Mouse (Mus musculus): ENCODE data around the gene Mast4.

The Mast4 gene

DNA sequence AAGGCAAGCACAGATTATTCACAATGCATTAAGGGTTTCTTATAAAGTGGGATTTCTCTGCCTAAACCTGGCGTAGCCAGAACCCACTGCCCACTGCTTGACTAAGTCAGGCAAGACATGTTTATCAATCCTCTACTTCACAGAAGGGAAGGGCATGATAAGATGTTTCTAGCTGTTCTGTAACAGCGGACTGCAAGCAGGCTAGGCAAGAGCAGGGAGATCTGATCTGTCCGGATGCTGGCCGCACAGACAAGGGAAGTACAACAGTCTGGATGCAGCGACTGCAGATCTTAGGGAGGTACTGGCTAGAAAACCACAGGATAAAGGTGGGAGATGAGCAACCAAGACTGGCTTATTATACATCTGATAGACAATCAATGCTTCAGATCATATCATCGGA, 519.1 kb downstream of the Mast4 start:
- no peak for DNase-seq (ENCODE audit: low read depth, low spot score)

DNA sequence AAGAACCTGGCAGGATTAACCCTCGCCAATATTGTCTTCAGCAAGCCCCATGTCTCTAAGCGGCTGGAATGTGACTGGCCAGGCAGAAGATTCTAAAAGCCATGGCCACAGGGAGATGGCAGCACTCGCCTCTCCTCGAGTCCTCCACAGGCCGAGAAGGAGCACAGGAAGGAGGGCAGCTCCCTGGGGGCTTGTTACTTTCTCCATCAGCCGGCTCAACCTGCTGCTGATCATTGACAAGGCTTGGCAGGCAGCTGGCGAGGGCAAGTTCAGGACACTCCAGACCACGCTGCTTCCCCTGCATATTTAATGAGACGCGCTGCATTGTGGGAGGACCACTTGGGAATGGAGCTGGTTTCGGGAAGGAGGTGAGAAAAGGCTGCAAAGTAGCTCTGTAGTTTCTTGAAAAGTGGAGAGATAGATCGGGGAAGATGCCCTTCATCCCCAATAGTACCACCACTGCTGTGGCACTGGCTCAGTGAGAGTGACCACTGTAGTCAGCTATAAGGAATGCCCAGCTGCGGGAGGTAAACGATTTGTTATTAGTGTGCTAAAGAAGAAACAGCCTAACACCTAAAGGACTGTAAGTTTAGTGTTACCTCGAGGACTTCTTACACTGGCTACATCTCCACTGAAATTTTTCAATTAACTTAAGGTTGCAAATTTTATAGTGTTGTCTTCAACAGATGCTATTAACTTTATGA, 523.0 kb downstream of the Mast4 start:
- DNase-seq (ENCODE audit: low read depth, low spot score) = no peak

DNA sequence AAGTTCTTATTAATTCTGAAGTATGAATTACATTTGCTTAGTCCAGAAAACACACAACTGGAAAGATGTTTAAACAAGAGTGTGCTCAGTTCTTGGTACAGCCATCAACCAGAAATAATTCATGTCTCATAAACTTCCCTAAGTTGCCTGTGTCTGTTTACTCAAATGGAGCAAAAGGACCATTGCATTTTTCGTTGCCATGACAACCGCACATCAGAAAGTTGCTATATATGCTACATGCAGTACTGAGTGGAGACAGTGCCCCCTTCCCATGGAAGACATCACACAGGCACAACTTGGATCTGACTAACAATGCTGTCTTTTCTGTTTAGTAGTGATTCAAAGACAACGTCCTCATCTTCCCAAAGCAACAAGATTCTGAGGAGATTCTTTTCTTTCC, 527.6 kb downstream of the Mast4 start:
- no peak for DNase-seq (ENCODE audit: low read depth, low spot score)

DNA sequence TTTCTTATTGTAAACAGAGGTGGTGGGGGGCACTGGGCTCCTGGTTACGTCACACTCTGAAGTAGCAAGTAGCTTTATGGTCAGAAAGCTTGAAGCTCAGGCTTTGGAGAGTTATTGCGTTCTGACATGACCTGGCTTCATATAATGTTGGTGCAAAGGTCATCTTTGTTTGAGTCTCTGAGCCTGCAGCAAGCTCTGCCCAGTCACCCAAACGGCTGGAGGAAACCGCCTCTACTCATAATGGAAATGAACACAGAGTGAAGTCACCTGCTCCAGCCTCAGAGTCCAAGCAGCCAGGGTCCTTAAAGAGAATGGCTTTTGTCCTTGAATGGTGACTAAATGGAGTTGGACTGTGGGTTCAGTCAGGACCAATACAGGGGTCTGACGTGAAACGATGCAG, 529.1 kb downstream of the Mast4 start:
- DNase-seq (ENCODE audit: low read depth, low spot score) = no peak

DNA sequence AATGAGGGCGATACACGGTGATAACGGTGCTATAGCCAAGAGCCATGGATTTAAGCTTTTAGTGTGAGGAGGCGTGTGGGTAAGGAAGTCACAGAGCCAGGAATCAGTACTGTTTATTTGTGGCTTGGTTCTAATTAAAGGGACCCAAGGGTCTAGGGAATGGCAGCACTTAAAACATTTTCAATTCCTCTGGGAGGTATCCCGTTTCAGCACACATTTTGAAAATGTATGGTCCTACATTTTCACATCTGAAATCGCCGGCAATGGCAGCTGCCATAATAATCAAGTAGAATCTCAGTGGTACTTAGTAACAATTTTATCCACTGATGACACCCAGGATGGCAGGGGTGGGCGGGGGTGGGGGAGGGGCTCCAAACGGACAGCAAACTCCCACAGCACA, 531.1 kb downstream of the Mast4 start:
- no peak for DNase-seq (ENCODE audit: low read depth, low spot score)

DNA sequence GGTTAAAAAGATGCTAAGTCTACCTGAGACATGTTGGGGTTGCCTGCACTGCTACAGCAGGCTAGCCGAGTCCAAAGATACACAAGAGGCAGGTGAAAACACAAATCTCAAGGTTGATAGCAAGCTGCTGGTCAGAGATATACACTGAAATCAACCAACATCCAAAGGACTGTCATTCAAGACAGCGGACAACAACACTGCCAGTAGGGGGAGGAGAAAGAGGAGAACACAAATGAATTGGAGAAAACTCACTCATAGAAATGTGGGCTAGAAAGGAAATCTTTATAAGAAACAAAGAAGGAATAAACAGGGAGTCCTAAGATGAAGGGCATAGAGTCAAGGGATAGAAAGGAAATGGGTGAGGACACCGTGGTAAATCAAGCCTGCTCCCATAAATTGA, 542.1 kb downstream of the Mast4 start:
- DNase-seq (ENCODE audit: low read depth, low spot score) = no peak

DNA sequence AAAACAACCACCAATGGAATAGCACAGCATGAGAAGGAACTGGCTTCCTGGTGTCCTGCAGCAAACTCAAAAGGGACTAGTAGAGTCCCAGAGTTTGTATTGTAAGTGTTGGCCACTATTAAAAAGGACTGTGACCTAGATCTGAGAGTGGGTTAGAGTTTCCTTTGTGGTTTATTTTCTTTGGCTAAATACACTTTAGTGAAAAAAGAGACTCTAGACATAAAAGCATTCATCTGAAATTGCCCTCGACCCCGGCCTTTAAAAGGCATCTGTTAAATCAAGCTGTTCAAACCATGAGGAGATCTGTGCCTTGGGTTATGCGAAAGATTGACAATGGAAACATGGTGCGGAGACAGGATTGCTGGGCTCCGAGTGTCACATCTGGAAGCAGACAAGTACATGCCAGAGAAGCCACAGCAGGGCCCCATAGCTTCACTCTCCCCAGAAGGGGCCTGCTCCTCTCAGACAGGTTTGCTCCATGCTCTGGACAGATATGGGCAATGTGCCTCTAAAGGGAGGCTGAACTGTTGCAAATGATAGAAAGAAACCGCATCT, 543.6 kb downstream of the Mast4 start:
- DNase-seq (ENCODE audit: low read depth, low spot score) = no peak

DNA sequence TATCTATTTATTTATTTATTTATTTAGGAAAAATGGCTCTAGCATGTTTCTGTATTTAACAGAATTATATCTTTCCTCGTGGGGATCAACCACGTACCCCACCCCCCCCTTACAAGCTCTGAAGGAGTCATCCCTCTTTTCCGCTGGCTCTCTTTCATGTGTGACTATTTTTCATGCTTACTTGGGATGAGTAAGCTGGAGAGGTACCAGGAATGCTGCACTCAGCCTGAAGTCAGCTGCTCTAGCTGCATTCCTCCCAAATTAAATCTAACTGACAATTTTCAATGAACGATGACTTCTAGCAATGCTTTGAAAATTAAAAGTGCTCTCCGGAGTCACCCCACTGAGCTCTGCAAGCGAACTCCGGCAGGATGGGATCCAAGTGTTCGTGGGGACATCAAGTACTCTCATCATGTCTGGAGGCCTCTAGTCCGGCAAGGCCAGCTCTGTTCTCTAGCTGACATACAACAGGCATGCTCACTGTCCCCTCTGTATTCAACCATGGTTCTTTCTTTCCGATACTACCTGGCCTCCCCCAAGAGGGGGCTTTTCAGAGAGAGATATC, 547.5 kb downstream of the Mast4 start:
- DNase-seq (ENCODE audit: low read depth, low spot score) = no peak

DNA sequence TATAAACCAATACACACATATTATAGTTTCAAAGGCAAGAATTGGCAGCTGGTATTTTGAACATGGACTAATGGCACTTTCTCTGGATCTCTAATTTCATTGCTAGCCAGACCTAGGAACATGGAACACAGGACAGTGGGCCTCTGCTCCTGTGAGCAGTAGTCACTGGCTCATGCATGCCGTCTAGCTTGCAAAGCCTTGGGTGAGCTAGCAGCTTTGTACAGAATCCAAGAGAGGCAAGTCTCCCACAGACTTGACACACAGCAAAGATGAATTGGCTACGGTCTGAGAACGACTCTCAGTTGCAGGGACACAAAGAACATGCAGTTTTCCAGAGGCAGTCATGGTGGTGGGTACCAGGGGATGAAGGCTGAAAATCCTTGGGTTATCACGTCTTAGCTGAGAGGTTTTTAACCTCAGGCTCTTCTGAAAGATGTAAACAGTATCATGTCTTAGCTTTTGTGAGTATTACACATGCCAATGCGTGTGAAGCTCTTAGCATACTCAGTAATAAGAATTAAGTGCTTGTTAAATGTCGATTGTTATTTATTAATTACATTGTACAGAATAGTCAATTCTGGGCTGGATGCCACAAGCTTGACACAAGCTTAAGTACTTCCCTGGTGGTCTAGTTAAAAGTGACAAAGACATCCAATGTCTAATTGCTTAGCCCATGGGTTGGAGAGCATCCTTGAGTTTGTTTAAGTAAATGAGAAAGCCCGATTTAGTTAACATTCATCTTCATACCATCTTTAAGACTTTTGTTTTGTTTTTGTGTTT, 550.6 kb downstream of the Mast4 start:
- no peak for DNase-seq (ENCODE audit: low read depth, low spot score)

DNA sequence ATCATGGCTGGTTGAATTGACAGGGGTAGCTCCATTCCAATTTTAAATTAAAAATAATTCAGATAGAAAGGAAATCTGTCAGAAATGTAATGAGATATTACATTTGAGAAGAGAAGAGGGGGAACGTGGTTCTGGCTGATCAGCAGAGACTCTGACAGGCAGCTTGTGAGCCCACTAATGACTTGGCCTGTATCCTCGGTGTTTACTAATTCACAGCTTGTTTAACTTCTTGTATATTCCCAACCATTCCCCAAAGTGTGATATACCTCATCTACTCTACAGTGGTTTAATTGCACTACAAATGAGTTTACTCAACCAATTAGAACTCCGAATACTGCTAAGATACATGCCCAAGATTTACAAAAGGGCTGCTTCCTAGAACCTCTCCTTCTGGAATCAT, 555.0 kb downstream of the Mast4 start:
- DNase-seq (ENCODE audit: low read depth, low spot score) = no peak

DNA sequence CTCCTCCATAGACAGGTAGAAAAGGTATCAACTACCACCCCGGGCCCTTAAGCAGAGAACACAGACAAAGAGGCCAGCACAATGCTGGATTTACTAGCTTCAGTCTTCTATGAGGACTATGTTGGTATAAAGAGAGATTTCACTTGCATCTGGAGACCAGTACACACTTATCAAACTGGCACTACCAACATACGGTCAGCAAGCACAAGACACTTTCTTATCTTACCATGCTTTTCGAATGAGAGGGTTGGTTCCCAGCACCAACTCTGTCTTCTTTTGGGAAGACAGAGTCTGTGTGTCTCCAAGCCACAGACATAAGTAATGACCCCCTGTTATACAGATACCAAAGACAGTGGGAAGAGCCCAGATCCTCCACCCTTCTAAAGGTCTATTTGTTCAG, 555.4 kb downstream of the Mast4 start:
- no peak for DNase-seq (ENCODE audit: low read depth, low spot score)

DNA sequence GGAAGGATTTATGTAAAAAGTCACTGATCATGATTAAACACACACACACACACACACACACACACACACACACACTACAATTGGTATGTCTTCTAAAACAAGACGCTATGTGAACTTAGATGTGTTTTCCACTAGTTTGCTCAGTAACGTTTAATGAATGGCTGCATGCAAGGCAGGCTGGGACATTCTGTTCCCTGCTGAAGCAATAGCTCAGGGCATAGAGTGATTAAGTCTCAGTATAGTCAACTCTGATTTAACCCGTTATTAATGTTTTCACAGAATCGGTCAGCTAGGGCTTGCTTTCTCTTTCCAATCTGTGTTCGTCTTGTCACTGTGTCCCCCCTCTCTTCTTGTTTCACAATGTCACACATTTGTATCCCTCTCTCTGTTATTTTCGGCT, 558.8 kb downstream of the Mast4 start:
- no peak for DNase-seq (ENCODE audit: low read depth, low spot score)

DNA sequence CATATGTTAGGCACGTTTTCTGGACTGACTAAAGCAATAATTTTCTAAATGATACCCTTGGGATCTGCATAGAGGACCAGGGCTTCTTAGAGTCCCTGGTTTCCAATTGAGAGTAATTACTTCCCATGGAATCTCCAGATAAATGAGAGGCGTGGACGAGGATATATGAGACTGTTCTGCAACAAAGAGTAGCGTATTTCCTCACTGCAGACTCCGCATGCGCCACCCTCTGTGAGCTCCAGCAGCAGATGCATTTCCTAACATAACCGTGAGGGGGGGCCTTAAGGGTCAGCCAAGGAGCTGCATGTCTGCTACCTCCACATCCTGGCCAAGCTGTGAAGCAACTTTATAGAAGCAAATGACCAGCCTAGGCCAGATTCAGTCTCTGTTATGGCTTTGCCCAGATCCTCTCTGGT, 559.5 kb downstream of the Mast4 start:
- no peak for DNase-seq (ENCODE audit: low read depth, low spot score)

DNA sequence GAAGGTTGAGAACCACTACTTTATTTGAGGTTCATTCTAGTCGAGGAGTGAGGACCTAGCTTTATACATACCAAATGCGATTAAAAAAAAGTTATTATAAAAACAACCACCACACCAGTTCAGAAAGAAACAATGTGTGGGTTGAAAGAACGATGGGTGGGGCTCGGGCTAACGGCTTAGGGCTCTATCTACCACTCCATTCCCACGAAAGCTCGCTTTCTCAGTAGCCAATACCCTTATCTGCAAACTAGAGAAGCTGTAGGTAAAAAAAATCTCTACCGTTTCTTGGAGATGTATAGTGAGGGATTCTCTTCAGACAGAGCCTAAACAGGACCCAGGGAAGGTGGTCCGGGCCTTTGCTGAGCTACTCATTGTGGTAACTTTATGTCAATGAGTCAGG, 561.1 kb downstream of the Mast4 start:
- no peak for DNase-seq (ENCODE audit: low read depth, low spot score)

DNA sequence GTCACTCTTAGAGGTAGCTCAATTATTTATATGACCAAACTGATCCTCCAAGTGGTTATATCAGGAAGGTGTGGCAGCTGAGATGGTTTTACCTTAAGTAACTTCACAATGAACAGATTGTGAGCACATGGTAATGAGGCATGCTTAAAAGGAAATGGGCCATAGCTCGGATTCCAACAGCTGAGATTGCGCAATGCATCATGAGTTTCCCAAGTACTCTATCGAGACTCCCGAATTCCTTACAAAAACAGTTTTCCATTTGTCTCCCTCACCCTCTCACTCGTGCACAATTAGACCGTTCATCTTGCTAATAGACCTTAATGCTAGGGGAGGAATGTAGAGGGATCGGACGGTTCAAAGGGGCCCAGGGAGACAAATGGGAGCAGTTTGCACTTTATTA, 564.1 kb downstream of the Mast4 start:
- DNase-seq (ENCODE audit: low read depth, low spot score) = no peak

DNA sequence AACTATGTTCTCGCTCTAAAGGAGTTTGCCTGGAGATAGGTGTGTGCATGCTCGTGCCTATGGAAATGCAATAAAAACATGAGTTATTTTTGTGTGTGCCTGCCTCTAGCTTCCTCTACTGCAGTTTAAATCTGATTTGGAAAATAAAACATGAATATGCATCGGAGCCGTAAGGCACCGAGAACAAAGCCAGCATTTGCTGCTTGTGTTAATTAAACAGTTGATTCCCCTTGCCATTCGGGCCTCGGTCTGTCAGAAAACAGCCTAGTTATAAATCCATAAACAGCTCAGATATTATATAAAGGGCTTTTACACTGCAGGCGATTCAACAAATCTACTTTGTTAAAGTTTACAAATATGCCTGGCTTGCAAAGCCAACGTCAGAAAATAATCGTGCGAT, 565.8 kb downstream of the Mast4 start:
- no peak for DNase-seq (ENCODE audit: low read depth, low spot score)

DNA sequence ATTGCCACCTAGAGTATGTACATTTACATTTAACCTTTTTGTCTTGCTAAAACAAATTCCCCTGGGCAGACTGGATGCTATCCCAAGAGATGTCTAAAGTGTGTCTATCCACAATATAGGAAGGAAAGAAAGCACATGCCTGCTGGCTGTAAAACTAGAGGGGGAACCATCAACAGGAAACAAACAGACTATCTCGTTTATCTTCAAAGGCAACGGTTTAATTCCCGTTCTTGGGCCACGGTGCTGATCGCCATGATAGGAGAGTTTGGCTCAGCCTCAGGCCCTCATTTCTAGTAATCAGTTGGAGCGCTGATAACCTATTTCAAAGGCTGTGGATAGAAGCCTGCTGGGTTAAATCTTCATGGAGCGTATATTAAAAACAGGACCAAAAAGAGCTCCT, 567.2 kb downstream of the Mast4 start:
- DNase-seq (ENCODE audit: low read depth, low spot score) = no peak

DNA sequence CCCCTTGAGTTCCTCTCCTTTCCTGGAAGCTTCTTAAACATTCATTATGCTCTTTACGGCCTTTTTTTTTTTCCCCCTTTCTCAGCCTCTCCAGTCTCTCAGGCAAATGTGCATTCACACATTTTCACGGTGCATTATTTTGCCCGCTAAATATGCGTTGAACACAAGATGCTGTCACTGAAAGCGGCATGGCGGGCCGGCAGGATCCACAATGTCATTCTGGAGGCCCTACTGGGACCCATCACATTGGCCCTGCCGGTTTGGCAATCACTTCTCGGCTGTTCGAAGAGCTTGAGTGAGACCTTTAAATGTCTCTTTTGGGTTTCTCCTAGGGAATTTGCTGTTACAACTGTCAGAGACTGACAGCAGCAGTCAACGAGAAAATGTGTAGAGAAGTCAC, 569.1 kb downstream of the Mast4 start:
- no peak for DNase-seq (ENCODE audit: low read depth, low spot score)

DNA sequence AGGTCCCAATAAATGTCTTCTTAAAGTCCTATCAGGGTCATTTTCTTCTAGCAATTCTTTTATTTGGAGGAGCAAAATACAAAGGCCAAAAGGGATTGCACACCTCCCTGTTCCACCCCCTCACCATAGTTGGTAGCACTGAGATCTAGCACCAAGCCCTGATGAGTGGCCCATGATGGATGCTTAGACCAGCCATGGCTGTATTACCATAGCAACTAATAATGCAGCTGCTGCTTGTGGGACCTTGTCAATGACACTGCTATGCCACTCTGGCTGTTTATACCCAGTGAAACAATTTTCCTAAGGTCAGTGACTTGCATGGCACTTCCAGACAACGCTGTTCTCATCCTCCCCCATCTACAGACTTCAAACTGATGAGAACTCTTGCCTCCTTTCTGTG, 570.1 kb downstream of the Mast4 start:
- DNase-seq (ENCODE audit: low read depth, low spot score) = no peak

DNA sequence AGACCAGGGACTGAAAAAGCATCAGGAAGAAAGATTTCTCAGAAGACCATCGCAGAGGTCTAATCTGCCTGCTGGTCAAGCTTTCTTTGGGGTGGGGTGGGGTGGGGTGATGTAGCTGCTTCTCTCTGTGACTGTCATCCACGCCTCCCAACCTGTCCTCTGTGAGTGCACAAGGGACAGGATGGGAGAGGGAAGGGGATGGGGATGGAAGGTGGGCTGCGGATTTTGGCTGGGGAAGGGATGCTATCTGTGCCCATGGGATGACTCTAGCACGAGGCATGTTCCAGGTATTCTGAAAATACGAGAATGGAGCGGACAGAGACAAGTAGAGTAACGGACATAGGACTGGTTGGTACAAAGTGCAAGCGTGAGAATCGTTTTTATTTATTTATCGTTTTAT, 572.1 kb downstream of the Mast4 start:
- no peak for DNase-seq (ENCODE audit: low read depth, low spot score)

DNA sequence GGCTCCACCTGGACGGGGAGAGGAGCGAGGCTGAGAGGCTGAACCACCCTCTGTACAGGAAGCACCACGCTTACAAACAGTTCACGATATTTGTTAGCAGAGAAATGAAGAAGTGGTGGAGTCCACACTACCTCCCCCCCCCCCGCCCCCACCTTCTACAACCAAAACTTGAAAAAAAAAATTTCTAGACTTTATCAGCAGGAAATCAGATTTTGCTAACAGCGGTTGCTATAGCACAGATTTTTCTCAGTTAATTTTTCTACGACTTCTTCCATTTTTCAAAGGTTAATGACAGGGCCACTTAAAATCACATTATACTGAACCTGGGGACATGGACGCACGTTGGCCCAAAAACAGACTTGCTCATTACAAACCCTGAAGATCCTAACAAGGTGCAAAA, 572.9 kb downstream of the Mast4 start:
- no peak for DNase-seq (ENCODE audit: low read depth, low spot score)

DNA sequence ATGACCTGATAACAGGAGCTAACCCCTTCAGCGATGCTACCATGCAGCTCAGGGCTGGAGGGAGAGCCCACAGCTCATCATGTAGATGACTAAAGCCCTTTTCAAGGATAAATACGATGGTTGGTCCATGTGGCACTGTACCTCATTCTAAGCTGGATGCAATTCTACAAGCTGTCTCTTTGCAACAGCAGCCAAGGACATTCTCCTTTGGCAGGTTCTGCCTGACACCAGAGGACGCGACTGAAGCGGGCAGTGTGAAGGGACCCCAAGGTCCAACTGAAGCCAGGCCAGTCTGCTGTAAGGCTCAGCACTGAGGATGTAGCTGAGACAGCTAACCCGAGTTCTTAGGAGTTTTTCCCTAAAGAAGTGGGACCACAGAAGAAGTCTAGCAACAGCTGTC, 576.3 kb downstream of the Mast4 start:
- DNase-seq (ENCODE audit: low read depth, low spot score) = no peak

DNA sequence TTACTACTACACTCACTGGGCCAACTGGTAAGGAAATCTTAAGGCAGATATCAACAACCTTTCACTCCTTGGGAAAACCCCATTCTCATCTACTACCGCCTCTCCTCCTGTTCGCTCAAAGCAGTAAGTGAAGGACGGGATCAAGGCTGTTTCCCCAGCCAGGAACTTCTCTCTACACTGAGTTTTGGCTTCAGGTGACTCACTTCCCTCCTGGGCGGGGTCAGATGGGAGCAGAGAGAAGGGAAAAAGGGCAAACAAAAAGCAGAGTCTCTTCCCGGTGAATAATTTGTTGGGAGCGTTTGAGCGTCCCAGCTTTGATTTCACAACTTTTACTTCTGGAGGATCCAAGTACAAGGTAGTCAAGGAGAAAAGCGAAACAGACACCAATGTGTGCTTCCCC, 578.2 kb downstream of the Mast4 start:
- no peak for DNase-seq (ENCODE audit: low read depth, low spot score)
